Mouse (Mus musculus): ENCODE results near the gene Spem2.

GRCm38 (mm10) chr11:69804652-69804940 lies 13.7 kb downstream of the Spem2 start:
- no peak for TF ChIP-seq MYC (IDR thresholded peaks at IDR 0.05; ENCODE audit: low read depth, low read length)
- no peak for TF ChIP-seq KAT2A (IDR thresholded peaks at IDR 0.05; ENCODE audit: insufficient replicate concordance, low read length)
- TF ChIP-seq POLR2A (IDR thresholded peaks at IDR 0.05; ENCODE audit: low read depth, low read length): no peak

All from CH12.LX (cell line).